Mouse (Mus musculus): ENCODE results near the gene Mapk12. TPM values are rescaled to one million over a fixed set of nuclear protein-coding genes. Genes with fewer than 3 reads are reported as not detected.

Gene Mapk12
- polyA plus RNA-seq, 1 experiment from 2014 or later, result 13.5 TPM

- no peak; the same call in 1 of the 2 replicates for TF ChIP-seq CTCF (IDR thresholded peaks at IDR 0.05; ENCODE audit: low read depth)
- peak within 1 kb of the TSS; percentile 73 for H3K4me2 ChIP-seq (ENCODE audit: low read length)
- no peaks in the 10 kb centered on the region for H3K36me3 ChIP-seq (ENCODE audit: insufficient read depth, low read length)
- H3K27me3 ChIP-seq (ENCODE audit: insufficient read depth, low read length), result no peaks in the 10 kb centered on the region
- H3K27ac ChIP-seq, result peak within 1 kb of the TSS; percentile 93
- ATAC-seq (replicated peaks; ENCODE audit: low FRiP score, low read depth) (peak; percentile 75), DNase-seq (ENCODE audit: low spot score) (peak; percentile 94)
- no peaks in the 10 kb centered on the region for H3K9me3 ChIP-seq (replicated peaks; ENCODE audit: low read length)
- peak within 1 kb of the TSS; percentile 65 for H3K4me3 ChIP-seq (replicated peaks; ENCODE audit: low read depth, low read length)
- H3K4me1 ChIP-seq (replicated peaks; ENCODE audit: insufficient read depth, low read length), result peaks cover 39% of the 10 kb centered on the region
- under 1% methylated on average over 61 of the region's 72 CpGs for WGBS
- peak within 1 kb of the TSS; percentile 73 for H3K9ac ChIP-seq (ENCODE audit: low read depth, low read length)
Observed at GRCm38 (mm10) chr15:89180571-89181229, 40.2 kb upstream of the Mapk12 start, which contains the start of gene Plxnb2. Plxnb2 (minus strand) TSS chr15:89180788.

GRCm38 (mm10) chr15:89180081-89180541, 39.6 kb upstream of the Mapk12 start:
- Histone ChIP-seq H3K36me3 (ENCODE audit: insufficient read depth, low read length) (no peaks in the 10 kb centered on the region), H3K27ac (peak overlapping the region; percentile 93), H3K4me2 (ENCODE audit: low read length) (peak overlapping the region; percentile 73), H3K9me3 (replicated peaks; ENCODE audit: low read length) (no peaks in the 10 kb centered on the region), H3K9ac (ENCODE audit: low read depth, low read length) (peak overlapping the region; percentile 73), H3K4me3 (replicated peaks; ENCODE audit: low read depth, low read length) (peak overlapping the region; percentile 65), H3K4me1 (replicated peaks; ENCODE audit: insufficient read depth, low read length) (peaks cover 45% of the 10 kb centered on the region), H3K27me3 (ENCODE audit: insufficient read depth, low read length) (no peaks in the 10 kb centered on the region)
- no peak for TF ChIP-seq CTCF (IDR thresholded peaks at IDR 0.05; ENCODE audit: low read depth)
- peak; percentile 3 for ATAC-seq (replicated peaks; ENCODE audit: low FRiP score, low read depth)
- no peak for DNase-seq (ENCODE audit: low spot score)
- WGBS, result under 1% methylated on average over 26 of the region's 26 CpGs

DNA sequence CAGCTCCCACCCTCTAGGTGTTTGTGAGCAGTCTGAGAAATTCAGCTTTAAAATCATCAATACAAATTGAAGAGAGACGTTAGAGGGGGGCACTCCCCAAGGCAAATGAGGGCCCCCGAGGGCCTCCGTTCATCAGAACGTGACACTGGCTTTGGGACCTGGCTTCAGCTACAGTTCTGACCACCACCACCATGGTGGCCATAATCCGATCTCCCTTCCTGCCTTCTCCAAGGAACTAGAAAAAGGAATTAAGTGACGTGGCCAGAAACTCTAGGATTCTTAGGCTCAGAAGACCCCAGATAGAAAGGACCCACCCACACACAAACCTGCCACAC, 39.1 kb upstream of the Mapk12 start:
- peak overlapping the region; percentile 93 for H3K27ac ChIP-seq
- TF ChIP-seq CTCF (IDR thresholded peaks at IDR 0.05; ENCODE audit: low read depth), result no peak
- peak overlapping the region; percentile 73 for H3K9ac ChIP-seq (ENCODE audit: low read depth, low read length)
- H3K4me1 ChIP-seq (replicated peaks; ENCODE audit: insufficient read depth, low read length), result peaks cover 50% of the 10 kb centered on the region
- peak overlapping the region; percentile 73 for H3K4me2 ChIP-seq (ENCODE audit: low read length)
- no peaks in the 10 kb centered on the region for H3K27me3 ChIP-seq (ENCODE audit: insufficient read depth, low read length)
- H3K4me3 ChIP-seq (replicated peaks; ENCODE audit: low read depth, low read length), result peak overlapping the region; percentile 65
- no peaks in the 10 kb centered on the region for H3K9me3 ChIP-seq (replicated peaks; ENCODE audit: low read length)
- H3K36me3 ChIP-seq (ENCODE audit: insufficient read depth, low read length), result no peaks in the 10 kb centered on the region
- WGBS, result under 1% methylated on average over 6 of the region's 6 CpGs
- DNase-seq (ENCODE audit: low spot score) (no peak), ATAC-seq (replicated peaks; ENCODE audit: low FRiP score, low read depth) (no peak)

DNA sequence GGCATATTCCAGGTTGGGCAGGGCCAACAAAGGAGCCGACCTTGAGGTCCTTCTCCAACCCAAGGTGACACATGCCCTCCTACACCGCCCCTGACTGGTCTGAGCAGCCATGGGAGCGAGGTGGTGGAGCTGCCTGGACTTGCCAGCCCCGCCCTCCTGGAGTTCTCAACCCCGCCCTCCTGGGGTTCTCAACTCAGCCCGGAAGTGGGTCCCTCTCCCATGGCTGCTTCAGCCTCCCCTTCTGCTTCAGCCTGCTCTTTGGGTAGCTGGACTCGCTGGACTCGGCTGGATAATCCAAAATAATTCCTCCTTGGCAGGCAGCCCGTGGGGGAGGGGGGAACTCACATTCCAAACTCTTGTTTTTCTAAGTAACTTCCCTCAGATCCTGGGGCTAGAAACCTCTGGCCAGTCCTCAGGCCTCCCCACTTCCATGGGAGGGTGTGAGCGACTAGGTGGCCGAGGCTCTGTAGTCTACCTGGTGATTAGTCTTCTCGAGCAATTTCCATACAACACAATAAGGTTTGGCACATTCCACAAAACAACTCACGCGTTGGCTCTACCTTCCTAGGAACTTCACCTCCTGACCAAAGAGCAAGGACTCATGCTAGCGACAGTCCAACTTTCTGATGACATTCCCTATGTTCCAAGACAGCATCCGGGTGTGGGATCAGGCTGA, 38.6 kb upstream of the Mapk12 start:
- peak; percentile 93 for DNase-seq (ENCODE audit: low spot score)
- TF ChIP-seq CTCF (IDR thresholded peaks at IDR 0.05; ENCODE audit: low read depth), result no peak
- H3K36me3 ChIP-seq (ENCODE audit: insufficient read depth, low read length), result no peaks in the 10 kb centered on the region
- no peaks in the 10 kb centered on the region for H3K9me3 ChIP-seq (replicated peaks; ENCODE audit: low read length)
- no peaks in the 10 kb centered on the region for H3K27me3 ChIP-seq (ENCODE audit: insufficient read depth, low read length)
- peak overlapping the region; percentile 93 for H3K27ac ChIP-seq
- ATAC-seq (replicated peaks; ENCODE audit: low FRiP score, low read depth), result peak; percentile 79
- peak overlapping the region; percentile 65 for H3K4me3 ChIP-seq (replicated peaks; ENCODE audit: low read depth, low read length)
- H3K9ac ChIP-seq (ENCODE audit: low read depth, low read length), result peak overlapping the region; percentile 73
- peaks cover 55% of the 10 kb centered on the region for H3K4me1 ChIP-seq (replicated peaks; ENCODE audit: insufficient read depth, low read length)
- H3K4me2 ChIP-seq (ENCODE audit: low read length), result peak overlapping the region; percentile 73
- WGBS, result 2% methylated on average over 16 of the region's 16 CpGs

GRCm38 (mm10) chr15:89178260-89178860, 37.9 kb upstream of the Mapk12 start:
- ATAC-seq (replicated peaks; ENCODE audit: low FRiP score, low read depth) (no peak), DNase-seq (ENCODE audit: low spot score) (no peak)
- H3K36me3 ChIP-seq (ENCODE audit: insufficient read depth, low read length), result no peaks in the 10 kb centered on the region
- H3K4me1 ChIP-seq (replicated peaks; ENCODE audit: insufficient read depth, low read length), result peaks cover 62% of the 10 kb centered on the region
- peak overlapping the region; percentile 65 for H3K4me3 ChIP-seq (replicated peaks; ENCODE audit: low read depth, low read length)
- TF ChIP-seq CTCF (IDR thresholded peaks at IDR 0.05; ENCODE audit: low read depth), result no peak
- peak overlapping the region; percentile 73 for H3K4me2 ChIP-seq (ENCODE audit: low read length)
- H3K27me3 ChIP-seq (ENCODE audit: insufficient read depth, low read length), result no peaks in the 10 kb centered on the region
- no peaks in the 10 kb centered on the region for H3K9me3 ChIP-seq (replicated peaks; ENCODE audit: low read length)
- 58% methylated on average over 7 of the region's 7 CpGs for WGBS
- H3K27ac ChIP-seq, result peak overlapping the region; percentile 93
- peak overlapping the region; percentile 73 for H3K9ac ChIP-seq (ENCODE audit: low read depth, low read length)

GRCm38 (mm10) chr15:89177576-89178259, 37.2 kb upstream of the Mapk12 start:
- H3K4me2 ChIP-seq (ENCODE audit: low read length), result peak overlapping the region; percentile 73
- H3K27me3 ChIP-seq (ENCODE audit: insufficient read depth, low read length), result no peaks in the 10 kb centered on the region
- H3K9me3 ChIP-seq (replicated peaks; ENCODE audit: low read length), result no peaks in the 10 kb centered on the region
- peak overlapping the region; percentile 31; the same call in 1 of the 2 replicates for H3K9ac ChIP-seq (ENCODE audit: low read depth, low read length)
- H3K4me3 ChIP-seq (replicated peaks; ENCODE audit: low read depth, low read length), result peak overlapping the region; percentile 65; the same call in 1 of the 2 replicates
- 46% methylated on average over 4 of the region's 4 CpGs for WGBS
- peak overlapping the region; percentile 93 for H3K27ac ChIP-seq
- ATAC-seq (replicated peaks; ENCODE audit: low FRiP score, low read depth), result no peak
- TF ChIP-seq CTCF (IDR thresholded peaks at IDR 0.05; ENCODE audit: low read depth), result no peak
- H3K4me1 ChIP-seq (replicated peaks; ENCODE audit: insufficient read depth, low read length), result peaks cover 64% of the 10 kb centered on the region
- DNase-seq (ENCODE audit: low spot score), result no peak
- H3K36me3 ChIP-seq (ENCODE audit: insufficient read depth, low read length), result no peaks in the 10 kb centered on the region

All from kidney, postnatal 0 days (tissue).